Mouse (Mus musculus) CD4-positive, CD25-positive, alpha-beta regulatory T cell, adult 4 months (primary cell): ENCODE measurements around the gene Olfr573-ps1. TPM values are rescaled to one million over a fixed set of nuclear protein-coding genes. Genes with fewer than 3 reads are reported as not detected.

Experiments used
- ATAC-seq: one replicate; pipeline ENCODE4 v1.8.0; 2017
- polyA plus RNA-seq, 2 experiments: library from polyadenylated mRNA; unstranded; fragments of 100-300 nt; shearing (Covaris generic); gene quantifications; one replicate each; pipeline ENCODE4 v1.2.1; 2017

Olfr573-ps1 gene
- not detected for polyA plus RNA-seq

DNA sequence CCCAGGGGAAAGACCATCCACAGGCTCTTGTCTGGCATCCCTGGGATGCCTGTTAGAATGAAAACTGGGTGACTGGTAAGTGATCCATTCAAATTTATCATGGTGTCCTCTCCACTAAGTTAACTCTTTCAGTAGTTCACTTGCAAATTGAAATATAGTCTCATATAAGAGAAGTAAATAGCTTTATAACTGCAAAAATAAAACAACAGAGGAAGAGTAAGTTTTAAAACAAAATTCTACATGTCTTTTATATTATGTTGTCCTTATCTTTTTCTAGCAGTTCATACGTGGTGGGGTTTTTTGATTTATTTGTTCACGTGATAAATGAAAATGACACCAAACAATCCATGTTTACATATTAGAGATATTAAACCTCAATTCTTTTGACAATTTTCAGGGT lies at the start of gene Olfr573-ps1:
Gene Olfr573-ps1 (minus strand): TSS at position 101 of the 400 bp plus-strand sequence.
- no peak for ATAC-seq

- no peak for ATAC-seq
Measured at GRCm38 (mm10) chr7:102989224-102989623, 46.8 kb upstream of the Olfr573-ps1 start, which contains the start of gene Olfr578. Gene Olfr578 (minus strand): TSS chr7:102989324.

DNA sequence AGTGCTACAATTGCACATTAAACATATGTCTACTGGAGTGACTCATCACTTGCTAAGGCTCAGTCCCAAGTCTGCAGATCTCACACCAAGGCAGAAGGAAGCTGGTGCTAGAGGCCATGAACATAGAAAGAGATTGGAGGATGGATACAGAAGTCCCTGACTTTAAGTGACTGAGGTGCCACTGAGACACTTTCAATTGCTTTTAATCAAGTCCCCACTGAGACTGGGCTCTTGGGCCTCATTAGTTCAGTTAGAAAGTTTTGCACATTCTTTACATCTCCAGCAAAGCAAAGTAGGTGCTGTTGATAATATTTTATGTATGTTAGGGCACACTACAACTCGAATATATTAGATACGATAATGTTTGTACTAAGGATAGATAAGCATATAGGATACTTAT lies 33.5 kb upstream of the Olfr573-ps1 start, which contains the start of gene Olfr577:
Gene Olfr577 (minus strand): TSS at position 101 of the 400 bp plus-strand sequence.
- ATAC-seq = no peak

DNA sequence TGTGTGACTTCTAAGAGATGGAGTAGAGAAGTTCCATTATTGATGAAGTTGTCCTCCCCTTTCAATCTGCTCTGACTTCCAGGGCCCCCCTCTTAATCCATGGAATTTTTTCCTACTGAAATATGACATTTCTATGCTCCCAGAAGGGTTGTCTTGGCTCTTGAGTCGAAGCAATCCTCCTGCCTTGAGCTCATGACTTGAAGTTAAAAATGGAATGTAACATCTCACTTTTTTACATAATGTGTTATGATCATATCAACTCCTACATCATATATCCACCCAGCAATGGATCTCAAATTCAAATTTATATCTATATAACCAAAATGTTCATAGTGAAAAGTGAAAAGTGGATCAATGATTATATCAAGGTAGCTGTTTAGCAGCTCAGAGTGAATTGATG lies 32.0 kb upstream of the Olfr573-ps1 start:
- no peak for ATAC-seq

DNA sequence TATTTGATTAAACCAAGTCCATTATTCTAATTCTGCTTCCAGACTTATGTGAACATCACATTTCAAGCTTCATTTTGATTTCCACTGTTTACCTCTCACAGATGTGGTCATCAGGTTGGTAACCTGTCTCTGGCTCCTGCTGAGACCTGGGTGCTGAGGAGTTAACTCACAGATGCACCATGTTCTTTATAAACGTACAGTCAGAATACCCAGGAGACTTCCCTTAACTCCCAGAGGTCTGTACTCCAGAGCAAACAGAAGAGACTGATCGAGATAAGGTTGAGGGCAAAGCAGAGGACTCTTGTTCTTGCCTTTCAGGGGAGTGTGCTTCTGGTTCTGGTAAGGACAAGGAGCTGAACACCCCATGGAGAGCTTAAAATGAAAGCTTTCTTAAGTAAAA lies 20.0 kb upstream of the Olfr573-ps1 start, which contains the start of gene Olfr576:
Gene Olfr576 (plus strand): TSS at position 301 of the 400 bp plus-strand sequence.
- ATAC-seq = no peak

DNA sequence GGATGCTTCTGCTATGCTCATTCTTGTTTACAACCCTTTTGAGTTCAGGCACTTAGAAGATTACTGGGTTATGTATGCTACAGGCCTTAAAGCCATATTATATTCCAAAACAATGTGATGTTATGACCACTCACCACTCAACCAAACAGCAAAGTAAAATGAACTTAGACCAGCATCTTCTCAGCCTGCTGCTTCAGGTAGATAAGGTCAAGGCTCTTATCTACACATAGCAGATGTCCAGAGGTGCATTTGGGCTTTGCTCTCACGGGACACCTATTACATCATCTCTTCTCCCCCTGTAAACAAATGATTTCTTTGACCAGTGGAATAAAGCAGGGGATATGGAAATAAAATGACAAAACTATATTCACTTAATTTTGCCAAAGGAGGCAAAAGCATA lies 16.2 kb upstream of the Olfr573-ps1 start, which contains the start of gene Olfr575:
Gene Olfr575 (minus strand): TSS at position 183 of the 400 bp plus-strand sequence.
- ATAC-seq = no peak

DNA sequence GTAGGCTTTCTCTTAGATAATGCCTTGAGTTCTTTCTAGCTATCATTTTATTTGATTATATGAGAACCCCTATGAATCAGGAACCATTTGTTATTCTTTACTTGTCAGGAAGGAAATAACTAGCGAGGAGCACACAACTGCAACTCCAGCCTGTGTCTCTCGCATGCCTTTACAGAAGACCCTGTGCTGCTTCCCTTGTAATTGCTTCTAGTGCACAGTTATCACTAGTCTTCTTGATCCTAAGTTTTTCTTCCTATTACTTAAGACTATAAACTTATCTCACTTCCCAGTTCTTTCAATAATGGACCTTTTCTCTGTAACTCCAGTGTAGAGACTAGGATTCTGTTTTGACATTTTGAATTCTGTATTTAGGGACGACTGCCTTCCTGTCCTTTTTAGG lies 15.8 kb upstream of the Olfr573-ps1 start:
- ATAC-seq = no peak

- ATAC-seq = no peak
Measured at GRCm38 (mm10) chr7:102950732-102951131, 8.4 kb upstream of the Olfr573-ps1 start.

DNA sequence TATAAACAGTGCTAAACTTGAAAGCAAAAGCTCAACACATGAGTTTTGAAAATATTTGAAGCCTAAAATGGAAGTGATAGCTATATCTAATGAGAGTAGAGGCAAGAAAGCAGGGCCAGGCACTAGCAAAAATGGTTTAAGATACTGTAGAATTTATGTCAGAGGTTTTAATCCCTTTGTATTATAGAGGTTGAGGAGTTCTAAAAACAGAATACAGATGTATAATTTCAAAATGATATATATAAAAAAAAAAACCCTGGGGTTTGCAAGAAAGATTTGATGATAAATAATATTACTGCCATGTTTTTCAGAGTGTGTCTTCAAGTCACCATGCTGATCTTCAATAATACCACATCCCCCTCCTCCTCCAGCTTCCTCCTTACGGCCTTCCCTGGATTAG lies 5.8 kb upstream of the Olfr573-ps1 start, which contains the start of gene Olfr574:
Gene Olfr574 (plus strand): TSS at position 301 of the 400 bp plus-strand sequence.
- no peak for ATAC-seq

- no peak for ATAC-seq
Measured at GRCm38 (mm10) chr7:102943417-102943816, 1.0 kb upstream of the Olfr573-ps1 start.

- no peak for ATAC-seq
Measured at GRCm38 (mm10) chr7:102927105-102927504, 15.3 kb downstream of the Olfr573-ps1 start.

DNA sequence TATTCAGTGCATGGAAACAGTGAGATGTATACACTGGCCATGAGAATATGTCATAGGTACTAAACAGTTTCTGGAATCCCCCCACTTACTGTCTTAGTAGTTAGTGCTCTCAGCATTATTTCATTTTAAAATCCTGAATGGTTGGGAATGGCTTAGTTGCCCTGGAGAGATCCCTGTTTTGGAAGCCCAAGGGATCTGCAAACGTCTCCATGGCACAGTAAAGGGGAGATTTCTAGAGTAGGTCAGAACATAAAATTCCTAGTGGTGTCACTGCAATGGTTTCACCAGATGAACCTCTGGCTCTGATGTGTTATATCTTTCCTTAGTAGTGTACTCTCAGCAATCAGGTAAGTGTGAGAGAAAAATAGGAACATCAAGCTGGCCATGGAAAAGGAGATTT lies 18.3 kb downstream of the Olfr573-ps1 start, which contains the start of gene Olfr572:
Gene Olfr572 (plus strand): TSS at position 301 of the 400 bp plus-strand sequence.
- ATAC-seq = no peak

DNA sequence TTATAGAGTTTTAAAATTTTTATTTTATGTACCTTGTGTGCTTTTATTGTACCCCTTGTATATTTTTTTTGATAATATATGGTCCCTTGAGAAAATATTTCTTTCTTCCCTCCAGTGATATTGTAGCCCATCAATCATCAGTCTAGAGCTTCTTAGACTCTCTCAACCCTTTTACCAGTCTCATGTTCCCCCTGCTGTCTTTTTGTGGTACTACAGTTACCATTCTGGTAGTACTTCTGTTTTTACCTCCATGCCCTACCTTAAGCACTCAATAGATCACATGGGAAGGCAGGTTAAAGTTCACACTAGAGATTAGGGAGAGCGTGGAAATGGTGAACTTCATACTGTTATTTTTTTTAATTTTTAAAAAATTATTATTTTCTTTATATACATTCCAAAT lies 22.7 kb downstream of the Olfr573-ps1 start:
- no peak for ATAC-seq

DNA sequence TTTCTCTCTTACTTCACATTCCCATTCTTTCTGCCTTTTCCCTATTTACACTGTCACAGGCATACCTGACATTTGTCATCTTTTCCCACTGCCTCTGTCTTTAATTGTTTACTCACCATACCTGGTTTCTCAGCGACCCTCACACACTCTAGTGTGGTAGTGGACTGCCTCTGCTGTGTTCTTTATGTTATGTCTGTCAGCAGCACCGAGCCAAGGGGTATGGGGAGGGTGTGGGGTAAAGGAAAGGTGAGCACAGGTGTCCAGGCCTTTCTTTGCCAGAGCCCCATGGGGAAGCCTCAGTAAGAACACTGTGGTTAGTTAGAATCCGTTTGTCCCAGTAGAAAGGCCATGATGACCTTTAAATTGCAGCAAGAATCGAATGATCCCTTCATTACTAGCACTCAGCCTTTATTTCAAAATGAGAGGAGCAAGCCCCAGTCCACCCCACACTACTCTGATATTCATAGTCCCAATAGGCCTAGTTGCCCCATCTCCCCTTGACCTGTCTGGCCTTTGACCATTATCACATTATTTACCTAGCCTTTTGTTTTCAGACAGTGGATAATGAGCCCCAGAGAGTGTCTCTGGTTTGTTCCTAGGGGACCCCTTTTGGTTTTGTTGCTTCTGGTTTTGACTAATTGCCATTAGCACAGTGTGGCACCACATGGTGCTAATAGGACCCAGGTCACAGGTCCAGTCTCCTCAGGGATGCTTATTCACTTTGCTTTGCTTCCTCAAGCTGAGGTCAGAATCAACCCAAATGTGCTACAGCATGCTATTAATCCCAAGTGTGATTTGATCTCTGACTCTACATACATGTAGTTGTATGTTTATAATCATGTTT lies 25.1 kb downstream of the Olfr573-ps1 start, which contains the start of gene Olfr571:
Gene Olfr571 (minus strand): TSS at position 505 of the 844 bp plus-strand sequence.
- ATAC-seq = no peak

- ATAC-seq = no peak
Measured at GRCm38 (mm10) chr7:102916405-102916804, 26.0 kb downstream of the Olfr573-ps1 start.

GRCm38 (mm10) chr7:102915261-102915660 lies 27.1 kb downstream of the Olfr573-ps1 start:
- ATAC-seq = no peak

Other genes starting within 250 kb of the Olfr573-ps1 start
- gene Olfr557, start 246.7 kb downstream of the Olfr573-ps1 start, polyA plus RNA-seq = not detected
- not detected for gene Olfr558, start 240.4 kb downstream of the Olfr573-ps1 start, polyA plus RNA-seq
- not detected for gene Olfr33, start 223.5 kb downstream of the Olfr573-ps1 start, polyA plus RNA-seq
- not detected for gene Olfr559, start 215.1 kb downstream of the Olfr573-ps1 start, polyA plus RNA-seq
- gene Olfr560, start 183.2 kb downstream of the Olfr573-ps1 start, polyA plus RNA-seq = not detected
- not detected for gene Olfr78, start 183.1 kb downstream of the Olfr573-ps1 start, polyA plus RNA-seq
- not detected for gene Olfr561, start 171.4 kb downstream of the Olfr573-ps1 start, polyA plus RNA-seq
- gene Olfr564, start 139.1 kb downstream of the Olfr573-ps1 start, polyA plus RNA-seq = not detected
- gene Olfr566, start 83.8 kb downstream of the Olfr573-ps1 start, polyA plus RNA-seq = not detected
- not detected for gene Olfr568, start 65.5 kb downstream of the Olfr573-ps1 start, polyA plus RNA-seq
- not detected for gene Olfr569, start 51.7 kb downstream of the Olfr573-ps1 start, polyA plus RNA-seq
- gene Olfr570, start 48.0 kb downstream of the Olfr573-ps1 start, polyA plus RNA-seq = not detected
- under 1 TPM in 1 of 2 experiments, not detected in 1; 0.07 TPM for gene Olfr571, start 25.0 kb downstream of the Olfr573-ps1 start, polyA plus RNA-seq
- gene Olfr572, start 18.2 kb downstream of the Olfr573-ps1 start, polyA plus RNA-seq = not detected
- not detected for gene Olfr574, start 5.9 kb upstream of the Olfr573-ps1 start, polyA plus RNA-seq
- gene Olfr575, start 16.2 kb upstream of the Olfr573-ps1 start, polyA plus RNA-seq = not detected
- not detected for gene Olfr576, start 20.1 kb upstream of the Olfr573-ps1 start, polyA plus RNA-seq
- not detected for gene Olfr577, start 33.4 kb upstream of the Olfr573-ps1 start, polyA plus RNA-seq
- gene Olfr578, start 46.7 kb upstream of the Olfr573-ps1 start, polyA plus RNA-seq = not detected
- gene Olfr582, start 95.4 kb upstream of the Olfr573-ps1 start, polyA plus RNA-seq = not detected
- not detected for gene Olfr583, start 108.7 kb upstream of the Olfr573-ps1 start, polyA plus RNA-seq
- gene Olfr584, start 139.3 kb upstream of the Olfr573-ps1 start, polyA plus RNA-seq = not detected
- gene Olfr585, start 155.1 kb upstream of the Olfr573-ps1 start, polyA plus RNA-seq = not detected
- gene Olfr586, start 183.1 kb upstream of the Olfr573-ps1 start, polyA plus RNA-seq = not detected
- not detected for gene Olfr588-ps1, start 198.3 kb upstream of the Olfr573-ps1 start, polyA plus RNA-seq
- not detected for gene Olfr589, start 213.8 kb upstream of the Olfr573-ps1 start, polyA plus RNA-seq
- gene Olfr591, start 235.8 kb upstream of the Olfr573-ps1 start, polyA plus RNA-seq = not detected
- gene Olfr592, start 242.2 kb upstream of the Olfr573-ps1 start, polyA plus RNA-seq = not detected